Mouse (Mus musculus): Measurements from ENCODE around the gene Ddx52. TPM values are rescaled to one million over a fixed set of nuclear protein-coding genes. Genes with fewer than 3 reads are reported as not detected.

The Ddx52 gene
- polyA plus RNA-seq, 1 experiment from 2014 or later, result 60.5 TPM

GRCm38 (mm10) chr11:84011050-84011449 lies 69.2 kb downstream of the Ddx52 start:
- Histone ChIP-seq H3K4me3 (ENCODE audit: low read depth, low read length) (no peak overlapping the region), H3K4me1 (ENCODE audit: control insufficient read depth, insufficient read depth, low read length) (no peaks in the 10 kb centered on the region), H3K9ac (replicated peaks; ENCODE audit: low read length) (no peak overlapping the region), H3K36me3 (replicated peaks; ENCODE audit: control insufficient read depth, insufficient read depth, low read depth, low read length) (no peaks in the 10 kb centered on the region; the same call in 1 of the 2 replicates), H3K9me3 (replicated peaks; ENCODE audit: control insufficient read depth, low read length) (no peaks in the 10 kb centered on the region), H3K27me3 (ENCODE audit: control insufficient read depth, insufficient read depth, low read length) (no peaks in the 10 kb centered on the region), H3K27ac (replicated peaks; ENCODE audit: low read depth, low read length) (no peak overlapping the region), H3K4me2 (ENCODE audit: low read depth, low read length) (no peak overlapping the region)
- ATAC-seq (replicated peaks; ENCODE audit: insufficient number of reproducible peaks, low FRiP score, low TSS enrichment, low read depth) (no peak), DNase-seq (ENCODE audit: low spot score) (no peak)
- 31% methylated on average over 12 of the region's 12 CpGs for WGBS

DNA sequence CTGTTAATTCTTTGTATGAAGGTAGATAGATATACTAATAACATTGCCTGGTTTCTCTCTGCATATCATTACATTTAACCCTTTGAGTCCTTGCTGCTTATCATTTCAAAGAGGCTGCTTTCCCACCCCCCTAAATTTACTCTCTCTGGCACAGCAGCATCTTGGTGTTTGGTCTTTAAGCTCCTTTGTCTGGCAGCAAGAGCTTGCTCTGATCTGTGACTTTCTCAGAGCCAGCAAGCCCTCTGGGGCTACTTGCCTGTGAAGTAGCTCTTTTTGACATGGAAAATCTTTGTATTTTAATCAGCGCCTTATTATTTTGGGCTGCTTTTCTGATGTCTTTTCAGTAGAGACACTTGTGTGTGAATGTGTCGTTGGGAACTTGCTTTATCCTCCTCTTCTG lies 69.7 kb downstream of the Ddx52 start:
- H3K4me2 ChIP-seq (ENCODE audit: low read depth, low read length), result no peak overlapping the region
- H3K9me3 ChIP-seq (replicated peaks; ENCODE audit: control insufficient read depth, low read length), result no peaks in the 10 kb centered on the region
- no peaks in the 10 kb centered on the region for H3K27me3 ChIP-seq (ENCODE audit: control insufficient read depth, insufficient read depth, low read length)
- H3K4me3 ChIP-seq (ENCODE audit: low read depth, low read length), result no peak overlapping the region
- ATAC-seq (replicated peaks; ENCODE audit: insufficient number of reproducible peaks, low FRiP score, low TSS enrichment, low read depth) (no peak), DNase-seq (ENCODE audit: low spot score) (no peak)
- no peak overlapping the region for H3K9ac ChIP-seq (replicated peaks; ENCODE audit: low read length)
- no peak overlapping the region for H3K27ac ChIP-seq (replicated peaks; ENCODE audit: low read depth, low read length)
- H3K36me3 ChIP-seq (replicated peaks; ENCODE audit: control insufficient read depth, insufficient read depth, low read depth, low read length), result no peaks in the 10 kb centered on the region; the same call in 1 of the 2 replicates
- WGBS, result 37% methylated on average over 2 of the region's 2 CpGs
- no peaks in the 10 kb centered on the region for H3K4me1 ChIP-seq (ENCODE audit: control insufficient read depth, insufficient read depth, low read length)

Other genes with a start within 250 kb of the Ddx52 start
- 0.59 TPM in 1 of 2 replicates, not detected in the other for gene Wfdc17, start 238.1 kb upstream of the Ddx52 start, polyA plus RNA-seq (2014; fragmentation: Nextera tagmentation; extraction: Ambion mirVana)
- gene Wfdc18, start 233.0 kb upstream of the Ddx52 start, polyA plus RNA-seq (2014; fragmentation: Nextera tagmentation; extraction: Ambion mirVana), result not detected in 2 replicates
- gene Wfdc21, start 195.1 kb upstream of the Ddx52 start, polyA plus RNA-seq (2014; fragmentation: Nextera tagmentation; extraction: Ambion mirVana), result 0.57 TPM in 1 of 2 replicates, not detected in the other
- 21.6 and 22.3 TPM in 2 replicates for gene Heatr6, start 188.4 kb upstream of the Ddx52 start, polyA plus RNA-seq (2014; fragmentation: Nextera tagmentation; extraction: Ambion mirVana)
- not detected in 2 replicates for gene Hnf1b, start 92.0 kb upstream of the Ddx52 start, polyA plus RNA-seq (2014; fragmentation: Nextera tagmentation; extraction: Ambion mirVana)
- gene Synrg, start 22.4 kb downstream of the Ddx52 start, polyA plus RNA-seq (2014; fragmentation: Nextera tagmentation; extraction: Ambion mirVana), result 8.0 and 8.3 TPM in 2 replicates
- gene Dusp14, start 127.2 kb downstream of the Ddx52 start, polyA plus RNA-seq (2014; fragmentation: Nextera tagmentation; extraction: Ambion mirVana), result 12.2 and 13.8 TPM in 2 replicates
- 36.5 and 39.4 TPM in 2 replicates for gene Tada2a, start 187.5 kb downstream of the Ddx52 start, polyA plus RNA-seq (2014; fragmentation: Nextera tagmentation; extraction: Ambion mirVana)
- gene Acaca, start 187.6 kb downstream of the Ddx52 start, polyA plus RNA-seq (2014; fragmentation: Nextera tagmentation; extraction: Ambion mirVana), result 22.5 TPM in 2 replicates
- gene Gm11437, start 225.4 kb downstream of the Ddx52 start, polyA plus RNA-seq (2014; fragmentation: Nextera tagmentation; extraction: Ambion mirVana), result not detected in 2 replicates

Data from embryonic facial prominence, embryonic 11.5 days (tissue).